Mouse (Mus musculus) ES-E14 (cell line): ENCODE measurements at regions not wholly inside any gene's neighbourhood (a gene's known extent, or its start where the extent isn't known, plus 50 kb on each side); places are given as distances from the start of the nearest gene placed in this dataset.

Experiments used
- CHD2 ChIP-seq: IDR thresholded peaks from 2 replicates; pipeline ENCODE4 v1.6.1; 2014; ENCODE audit warnings: mild to moderate bottlenecking, low read depth, low read length, inconsistent platforms
- HCFC1 ChIP-seq: IDR thresholded peaks from 2 replicates; pipeline ENCODE4 v1.6.1; 2012; ENCODE audit warnings: low read length, inconsistent platforms, borderline replicate concordance; ENCODE audit not compliant: insufficient read depth
- MAFK ChIP-seq: IDR thresholded peaks from 2 replicates; pipeline ENCODE4 v1.6.1; 2014; ENCODE audit warnings: mild to moderate bottlenecking, low read depth, low read length, inconsistent platforms; ENCODE audit not compliant: insufficient read depth
- ZC3H11A ChIP-seq: IDR thresholded peaks from 2 replicates; pipeline ENCODE4 v1.6.1; 2012; ENCODE audit warnings: low read depth, mild to moderate bottlenecking, inconsistent platforms, low read length, borderline replicate concordance

DNA sequence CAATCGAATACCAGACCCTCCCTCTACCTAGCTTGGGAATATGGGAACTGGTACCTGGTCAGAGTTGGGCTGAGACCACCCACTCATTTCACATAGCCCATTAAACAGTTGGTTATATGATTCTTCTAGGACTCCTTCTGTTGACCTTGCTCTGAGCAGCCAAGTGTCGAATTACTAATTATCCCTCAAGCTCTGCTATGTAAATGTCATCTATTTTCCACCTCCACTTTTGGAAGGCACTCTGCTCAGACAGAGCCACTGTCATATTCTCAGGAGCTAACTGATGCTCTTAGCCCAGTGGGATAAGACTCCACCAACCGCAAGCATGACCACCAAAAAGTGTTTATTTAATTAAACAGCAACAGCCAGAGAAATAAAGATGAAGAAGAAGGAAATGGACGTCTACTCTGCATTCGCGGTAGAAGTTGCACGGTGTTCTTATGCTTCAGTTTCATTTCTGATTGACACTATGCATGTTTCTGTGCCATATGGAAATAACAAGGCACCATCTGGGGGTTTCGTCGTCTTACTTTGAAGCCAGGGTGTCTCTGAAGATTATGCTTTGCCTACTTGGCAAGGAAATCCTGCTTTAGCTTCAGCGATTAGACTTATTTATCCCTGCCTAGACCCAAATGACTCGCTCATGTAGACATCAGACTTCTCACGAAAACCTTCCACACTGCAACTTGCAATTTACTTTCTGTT, 206.5 kb downstream of the Csl start:
- TF ChIP-seq CHD2, result no peak
- no peak for TF ChIP-seq ZC3H11A
- TF ChIP-seq HCFC1, result no peak
- no peak for TF ChIP-seq MAFK
